Mouse (Mus musculus) spleen, adult 2 months (tissue): ENCODE data around the gene Wwox.

Experiments used
- CTCF ChIP-seq: fragments of 200-500 bp; IDR thresholded peaks from 2 replicates; pipeline ENCODE4 v1.5.1; 2011; ENCODE audit warnings: mild to moderate bottlenecking, inconsistent platforms; ENCODE audit not compliant: insufficient read depth, insufficient read length, insufficient replicate concordance; ENCODE audit errors: extremely low read depth
- POLR2A ChIP-seq: fragments of 200-500 bp; IDR thresholded peaks from 2 replicates; pipeline ENCODE4 v1.6.1; 2011; ENCODE audit warnings: low read depth, low read length, inconsistent platforms

DNA sequence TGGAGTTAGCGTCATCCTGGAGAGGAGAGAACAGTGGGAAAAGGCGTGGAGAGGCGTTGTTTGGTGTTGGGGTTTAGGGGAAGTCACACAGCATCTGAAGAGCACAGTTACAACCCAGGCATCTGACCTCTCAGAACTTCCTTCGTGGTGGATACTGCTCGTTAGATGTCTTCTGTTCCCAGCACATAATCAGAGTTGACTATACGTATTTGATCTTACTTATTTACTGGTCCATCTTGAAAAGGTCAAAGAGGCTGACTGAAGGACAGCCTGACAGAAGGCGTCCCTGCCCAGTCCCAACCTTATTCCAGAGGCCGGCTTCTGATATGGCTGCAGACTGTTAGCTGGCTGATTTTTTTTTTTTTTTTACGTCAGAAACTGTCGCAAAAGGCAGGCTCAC, 90.1 kb downstream of the Wwox start:
- TF ChIP-seq POLR2A (no peak), CTCF (no peak)
